Mouse (Mus musculus) brain, embryonic 18.5 days (tissue): ENCODE measurements around the gene Wipi1.
A peak's percentile ranks its signal among the peaks of the same experiment; 100 is the strongest.
"Not testable (repeated sequence)": the region's sequence is repeated elsewhere in the genome, so short reads cannot be mapped to it uniquely, and the experiment has no call there.

Experiments
- DNase-seq: peaks from one replicate; pipeline ENCODE4 v3.0.0-alpha.2; 2012; ENCODE audit warnings: low read depth, low spot score

Gene Wipi1

GRCm38 (mm10) chr11:109619055-109619454 is 7.3 kb upstream of the Wipi1 start:
- DNase-seq: not testable (repeated sequence)

- DNase-seq: no peak
These were observed 5.0 kb upstream of the Wipi1 start for GRCm38 (mm10) chr11:109616766-109617165.

GRCm38 (mm10) chr11:109616352-109616751 is 4.6 kb upstream of the Wipi1 start:
- no peak for DNase-seq

- no peak for DNase-seq
These were observed 3.5 kb upstream of the Wipi1 start for GRCm38 (mm10) chr11:109615286-109615685.

GRCm38 (mm10) chr11:109612871-109613529 is 1.2 kb upstream of the Wipi1 start:
- DNase-seq: no peak

GRCm38 (mm10) chr11:109610795-109611302 is 918 bp downstream of the Wipi1 start:
- no peak for DNase-seq

GRCm38 (mm10) chr11:109610046-109610794 is 1.5 kb downstream of the Wipi1 start:
- no peak for DNase-seq

GRCm38 (mm10) chr11:109608976-109609625 is 2.7 kb downstream of the Wipi1 start:
- DNase-seq: no peak

GRCm38 (mm10) chr11:109607600-109607999 is 4.2 kb downstream of the Wipi1 start:
- no peak for DNase-seq

GRCm38 (mm10) chr11:109598778-109599570 is 12.8 kb downstream of the Wipi1 start:
- DNase-seq: no peak

- no peak for DNase-seq
These were observed 17.0 kb downstream of the Wipi1 start for GRCm38 (mm10) chr11:109594761-109595160.

- no peak for DNase-seq
These were observed 18.4 kb downstream of the Wipi1 start for GRCm38 (mm10) chr11:109593200-109593981.

- no peak for DNase-seq
These were observed 20.3 kb downstream of the Wipi1 start for GRCm38 (mm10) chr11:109591511-109591910.

GRCm38 (mm10) chr11:109590012-109590411 is 21.8 kb downstream of the Wipi1 start:
- no peak for DNase-seq

- no peak for DNase-seq
These were observed 24.0 kb downstream of the Wipi1 start for GRCm38 (mm10) chr11:109587638-109588374.

GRCm38 (mm10) chr11:109587019-109587418 is 24.7 kb downstream of the Wipi1 start:
- DNase-seq: no peak

GRCm38 (mm10) chr11:109586424-109586823 is 25.3 kb downstream of the Wipi1 start:
- DNase-seq: no peak

- DNase-seq: peak; percentile 36
These were observed 26.7 kb downstream of the Wipi1 start for GRCm38 (mm10) chr11:109584843-109585713.

GRCm38 (mm10) chr11:109583986-109584385 is 27.8 kb downstream of the Wipi1 start:
- DNase-seq: no peak
